Mouse (Mus musculus) c-Kit-negative CD71-positive TER-119-positive erythroid progenitor cells, embryonic 14.5 days (primary cell): Measurements from ENCODE around the gene Rangrf.
"Not testable (repeated sequence)": the region's sequence is repeated elsewhere in the genome, so short reads cannot be mapped to it uniquely, and the experiment has no call there.

Experiments
- DNase-seq: peaks from one replicate; pipeline ENCODE4 v3.0.0-alpha.2; 2013; ENCODE audit warnings: low read depth, low spot score

Rangrf gene

GRCm38 (mm10) chr11:68979320-68979733, 4.3 kb upstream of the Rangrf start:
- DNase-seq, result no peak

GRCm38 (mm10) chr11:68975601-68976000, 616 bp upstream of the Rangrf start:
- no peak for DNase-seq

- no peak for DNase-seq
Observed at GRCm38 (mm10) chr11:68974059-68974450, 930 bp downstream of the Rangrf start.

DNA sequence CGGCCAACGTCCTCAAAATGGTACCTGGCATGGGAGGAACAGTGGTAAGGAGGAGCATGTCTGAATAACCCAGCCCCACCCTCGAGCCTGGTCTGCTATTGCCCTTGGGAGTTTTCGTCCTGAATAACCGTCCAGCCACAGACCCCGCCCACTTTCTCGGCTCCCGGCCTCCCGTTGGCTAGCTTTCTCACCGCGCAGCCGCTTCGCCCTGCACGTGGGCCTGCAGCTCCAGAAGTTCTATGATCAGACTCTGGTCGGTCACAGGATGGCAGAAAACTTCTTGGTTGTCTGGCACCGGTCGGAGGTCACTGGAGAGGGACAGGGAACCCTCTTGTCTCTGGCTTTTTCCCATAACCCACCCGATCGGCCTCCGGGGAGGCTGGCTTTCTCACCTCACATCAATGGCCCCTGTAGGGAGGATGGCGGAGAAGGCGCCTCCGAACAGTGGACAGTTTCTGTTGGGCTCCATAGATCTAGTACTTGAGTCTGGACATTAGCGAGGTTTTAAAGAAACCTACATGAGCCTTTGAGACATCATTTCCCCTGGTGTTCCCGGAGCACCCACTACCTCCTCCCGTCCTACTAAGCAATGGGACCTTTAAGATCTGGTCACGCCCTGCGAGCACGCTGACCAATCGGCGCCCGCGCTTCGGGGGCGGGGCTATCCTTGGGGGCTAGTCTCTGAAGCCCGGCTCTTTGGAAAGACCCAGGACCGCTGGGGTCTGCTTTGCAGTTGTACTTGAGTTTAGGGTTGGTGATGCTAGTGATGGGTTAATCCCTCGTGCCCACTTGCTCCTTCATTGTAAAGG, 1.5 kb downstream of the Rangrf start:
- peak; percentile 58 for DNase-seq

DNA sequence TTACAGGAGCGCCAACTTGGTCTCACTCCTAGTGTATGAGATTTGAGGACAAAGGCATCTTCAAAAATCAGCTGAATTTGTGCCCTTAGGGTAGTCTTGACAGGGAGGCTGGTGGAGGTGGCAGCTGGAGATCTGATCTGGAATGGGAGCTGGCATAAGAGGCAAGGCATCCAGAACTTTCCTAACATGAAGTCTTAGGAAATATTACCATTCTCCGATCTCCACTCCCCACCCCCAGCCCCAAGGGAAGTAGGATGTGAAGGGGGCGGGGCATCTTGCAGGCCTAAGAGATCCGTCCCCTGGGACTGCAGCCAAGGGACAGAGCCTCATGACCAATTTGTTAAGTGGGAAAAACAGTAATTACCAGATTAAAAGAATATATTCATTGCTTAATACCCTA, 4.8 kb downstream of the Rangrf start:
- DNase-seq, result no peak

- no peak for DNase-seq
Observed at GRCm38 (mm10) chr11:68968752-68969151, 6.2 kb downstream of the Rangrf start.

DNA sequence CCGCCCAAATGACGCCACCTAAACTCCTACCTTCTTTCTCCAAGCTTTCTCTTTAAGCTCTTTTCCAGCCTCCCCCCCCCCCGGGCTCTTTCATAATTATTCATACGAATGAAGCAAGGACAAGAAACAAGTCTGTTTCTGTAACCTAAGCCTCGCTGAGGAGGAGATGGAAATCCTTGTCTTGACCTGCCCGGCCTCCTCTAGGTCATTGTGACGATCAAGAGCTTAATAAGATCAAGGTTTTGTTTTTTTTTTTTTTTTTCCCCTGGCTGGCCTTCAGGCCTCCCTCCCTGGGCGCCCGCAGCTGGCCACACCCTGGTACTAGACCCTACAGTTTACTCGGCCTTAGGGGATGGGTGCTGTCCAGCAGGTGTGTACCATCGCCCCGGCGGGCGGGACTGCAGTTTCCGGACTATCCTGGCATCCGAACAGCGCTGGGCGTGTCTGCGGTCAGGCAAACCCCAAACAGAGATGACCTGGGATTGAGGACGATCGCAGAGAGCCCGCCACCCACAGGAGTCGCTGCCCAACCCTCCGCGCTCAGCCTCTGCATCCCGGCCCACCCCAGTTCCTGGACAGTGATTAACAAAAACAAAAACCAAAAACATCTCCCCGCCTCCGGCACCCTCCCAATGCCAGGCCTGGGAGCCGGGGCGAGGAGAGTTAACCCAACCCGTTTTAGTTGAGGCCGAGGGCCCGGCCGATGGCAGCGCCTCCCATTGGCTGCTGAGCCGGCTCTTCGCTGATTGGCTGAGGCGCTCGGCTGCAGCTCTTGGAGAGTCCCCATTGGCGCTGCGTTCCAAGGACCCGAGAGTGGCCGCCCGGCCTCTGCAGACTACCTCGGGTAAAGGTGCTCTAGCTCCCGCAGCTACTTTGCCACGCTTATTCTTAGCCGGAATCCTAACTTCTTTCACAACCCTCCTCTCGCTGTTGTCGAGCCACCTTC, 7.4 kb downstream of the Rangrf start, which contains the start of gene Slc25a35:
Gene Slc25a35, plus strand, starts transcription at position 795 of the 946 bp plus-strand sequence.
- DNase-seq, result peak; percentile 83

GRCm38 (mm10) chr11:68966554-68966953, 8.4 kb downstream of the Rangrf start:
- DNase-seq, result no peak

DNA sequence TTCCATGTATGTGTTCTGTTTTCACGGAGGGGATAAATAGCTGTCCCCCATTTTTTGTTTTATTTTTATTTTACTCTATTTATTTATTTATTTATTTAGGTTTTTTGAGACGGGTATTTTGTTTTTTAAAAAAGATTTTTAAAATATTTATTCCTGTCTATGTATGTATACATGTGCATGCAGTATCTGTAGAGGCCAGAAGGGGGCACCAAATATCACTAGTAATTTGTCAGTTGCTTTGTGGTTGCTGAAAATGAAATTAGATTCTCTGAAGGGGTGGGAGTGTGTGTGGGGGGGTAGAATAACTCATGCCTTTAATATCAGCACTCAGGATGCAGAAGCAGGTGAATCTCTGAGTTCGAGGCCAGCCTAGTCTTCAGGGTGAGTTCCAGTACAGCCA, 9.1 kb downstream of the Rangrf start:
- peak; percentile 70 for DNase-seq

DNA sequence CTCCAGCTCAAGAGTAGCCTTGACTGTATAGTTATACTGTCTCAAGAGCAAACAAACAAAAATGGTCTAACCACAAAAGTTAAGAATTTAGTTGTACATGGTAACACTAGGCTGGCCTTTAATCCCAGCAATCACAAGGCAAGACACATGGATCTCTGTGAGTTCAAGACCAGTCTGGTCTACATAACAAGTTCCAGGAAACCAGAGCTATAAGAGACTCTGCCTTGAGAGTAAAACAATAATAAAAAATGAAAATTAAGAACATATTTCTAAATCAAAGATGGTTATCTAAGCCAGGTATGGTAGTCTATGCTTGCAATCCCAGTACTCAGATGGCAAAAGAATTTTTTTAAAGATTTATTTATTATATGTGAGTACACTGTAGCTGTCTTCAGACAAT, 9.9 kb downstream of the Rangrf start:
- no peak for DNase-seq

- no peak for DNase-seq
Observed at GRCm38 (mm10) chr11:68963405-68963804, 11.6 kb downstream of the Rangrf start.

DNA sequence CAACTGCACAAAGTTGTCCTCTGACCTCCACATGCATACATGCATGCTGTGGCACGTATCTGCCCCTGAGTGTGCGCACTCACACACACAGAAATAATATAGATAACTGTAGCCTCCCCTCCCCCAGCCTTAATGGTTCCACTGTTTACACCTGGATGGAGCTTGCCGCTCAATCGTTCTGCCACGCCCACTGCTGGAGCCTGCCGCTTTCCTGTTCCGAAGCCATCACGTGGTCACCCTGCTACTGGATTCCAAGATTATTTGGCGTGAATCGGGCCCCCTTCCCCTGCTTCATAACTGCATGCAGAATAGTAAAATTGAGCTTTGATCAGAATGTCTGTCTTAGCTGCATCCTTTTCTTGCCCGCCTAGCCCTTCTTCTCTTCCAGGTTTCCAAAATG, 12.8 kb downstream of the Rangrf start:
- not testable (repeated sequence) for DNase-seq

GRCm38 (mm10) chr11:68961596-68961995, 13.4 kb downstream of the Rangrf start:
- DNase-seq, result no peak

- DNase-seq, result no peak
Observed at GRCm38 (mm10) chr11:68957971-68958370, 17.0 kb downstream of the Rangrf start.

DNA sequence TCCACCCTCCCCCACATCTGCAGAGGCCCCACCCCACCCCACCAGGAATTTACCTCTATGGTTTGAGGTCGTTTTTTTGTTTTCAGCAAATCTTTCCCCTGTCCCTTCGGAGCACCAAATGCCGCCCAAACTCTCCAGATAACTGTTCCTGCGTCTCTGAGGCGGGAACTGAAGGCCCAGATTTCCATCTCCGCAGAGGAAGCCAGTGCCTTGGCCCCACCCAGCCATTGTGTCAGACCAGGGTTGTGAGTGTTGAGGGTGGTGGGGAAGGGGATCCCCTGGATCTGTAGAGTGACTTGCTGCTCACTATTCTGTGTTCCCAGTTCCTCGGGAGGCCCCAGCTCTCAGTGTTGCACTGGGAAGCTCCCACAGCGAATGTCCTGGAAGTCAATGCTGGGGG, 17.7 kb downstream of the Rangrf start, which contains the start of gene Arhgef15:
Gene Arhgef15, minus strand, starts transcription at position 173 of the 400 bp plus-strand sequence.
- DNase-seq, result no peak

DNA sequence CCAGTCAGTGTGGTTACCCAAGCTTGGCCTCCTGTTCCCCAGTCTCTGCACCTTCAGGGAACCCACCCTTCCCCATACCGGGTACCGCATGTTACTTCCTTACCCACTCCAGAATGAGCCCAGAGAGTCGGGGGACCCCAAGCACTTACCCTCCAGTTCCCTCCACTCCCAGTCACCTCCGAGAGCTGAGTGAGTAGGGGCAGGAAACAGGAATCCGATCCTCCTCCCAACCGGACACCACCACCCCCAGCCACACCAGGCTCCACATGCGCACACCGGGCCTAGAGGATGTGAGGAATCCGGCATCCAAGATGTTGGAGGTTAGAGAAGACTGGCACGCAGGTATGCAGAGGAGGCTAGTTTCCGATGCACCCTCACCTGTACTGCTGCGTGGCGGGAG, 18.3 kb downstream of the Rangrf start:
- no peak for DNase-seq

DNA sequence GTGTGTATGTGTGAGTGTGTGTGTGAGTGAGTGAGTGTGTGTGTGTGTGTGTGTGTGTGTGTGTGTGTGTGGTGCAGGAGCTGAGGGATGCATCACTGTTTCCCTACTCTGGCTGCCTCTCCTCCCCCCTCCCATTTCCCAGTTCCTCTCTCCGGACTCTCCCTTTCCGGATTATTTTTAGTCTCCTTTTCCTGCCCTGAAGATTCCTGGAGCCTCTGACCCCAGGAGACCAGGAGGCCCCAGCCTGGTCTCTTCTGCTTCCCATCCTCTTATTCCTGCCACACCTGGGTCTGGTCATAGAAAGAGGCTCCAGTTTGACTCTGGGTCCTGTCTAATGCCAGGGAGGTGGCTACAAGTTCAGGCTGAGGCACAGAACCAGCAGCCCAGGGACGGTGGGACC, 18.9 kb downstream of the Rangrf start:
- DNase-seq, result no peak

DNA sequence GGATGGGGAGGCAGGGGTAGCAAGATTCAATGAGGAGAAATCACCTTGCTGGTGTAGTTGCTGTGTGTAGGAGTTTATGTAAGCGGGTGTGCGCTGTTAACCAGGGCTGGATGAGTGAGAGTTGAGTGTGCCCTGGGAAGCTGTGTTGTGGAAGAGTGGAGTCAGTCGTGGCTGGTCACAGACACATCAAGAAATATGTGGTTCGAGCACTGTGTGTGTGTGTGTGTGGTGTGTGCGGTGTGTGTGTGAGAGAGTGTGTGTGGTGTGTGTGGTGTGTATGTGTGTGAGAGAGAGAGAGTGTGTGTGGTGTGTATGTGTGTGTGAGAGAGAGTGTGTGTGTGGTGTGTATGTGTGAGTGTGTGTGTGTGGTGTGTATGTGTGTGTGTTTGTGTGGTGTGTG, 19.5 kb downstream of the Rangrf start:
- no peak for DNase-seq

GRCm38 (mm10) chr11:68954408-68954807, 20.6 kb downstream of the Rangrf start:
- DNase-seq, result no peak

DNA sequence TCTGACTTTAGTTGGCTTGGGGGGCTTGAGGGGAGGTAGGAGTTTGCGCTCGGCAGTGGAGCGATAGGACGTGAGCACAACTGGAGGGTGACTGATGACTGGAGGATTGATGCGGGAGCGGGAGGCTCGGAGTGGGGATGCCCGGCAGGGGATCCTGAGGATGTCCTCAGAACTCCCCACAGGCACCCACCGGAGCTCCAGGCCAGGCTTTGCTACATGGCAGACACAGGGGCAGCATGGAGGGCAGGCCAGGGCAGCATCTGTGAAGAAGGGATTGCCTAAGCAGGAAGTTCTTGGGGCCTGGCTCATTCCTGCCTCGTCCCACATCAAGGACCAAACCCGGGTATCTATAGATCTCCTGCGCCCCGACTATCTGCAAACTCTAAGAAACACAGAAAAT, 21.1 kb downstream of the Rangrf start:
- DNase-seq, result no peak

DNA sequence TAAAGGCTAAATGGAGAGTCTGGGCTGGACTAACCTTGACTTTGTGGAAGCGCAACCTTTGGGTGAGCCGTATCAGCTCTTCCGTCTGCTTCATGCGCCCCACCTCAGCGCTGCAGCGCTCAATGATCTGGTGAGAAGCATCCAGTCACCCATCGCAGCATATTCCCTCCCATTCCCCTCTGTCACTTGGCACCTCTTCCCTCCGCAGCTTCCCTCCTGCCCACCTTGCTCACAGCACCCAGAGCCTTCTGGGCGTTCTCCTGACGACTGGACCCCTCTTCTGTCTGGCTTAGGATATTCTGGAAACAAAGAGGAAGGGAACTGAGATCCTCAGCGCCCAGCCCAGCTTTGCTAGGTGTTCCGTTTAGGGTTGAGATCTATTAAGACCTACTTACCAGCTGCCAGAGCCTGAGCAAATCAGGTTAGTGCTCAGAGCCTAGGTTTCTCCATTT, 27.4 kb downstream of the Rangrf start:
- no peak for DNase-seq

DNA sequence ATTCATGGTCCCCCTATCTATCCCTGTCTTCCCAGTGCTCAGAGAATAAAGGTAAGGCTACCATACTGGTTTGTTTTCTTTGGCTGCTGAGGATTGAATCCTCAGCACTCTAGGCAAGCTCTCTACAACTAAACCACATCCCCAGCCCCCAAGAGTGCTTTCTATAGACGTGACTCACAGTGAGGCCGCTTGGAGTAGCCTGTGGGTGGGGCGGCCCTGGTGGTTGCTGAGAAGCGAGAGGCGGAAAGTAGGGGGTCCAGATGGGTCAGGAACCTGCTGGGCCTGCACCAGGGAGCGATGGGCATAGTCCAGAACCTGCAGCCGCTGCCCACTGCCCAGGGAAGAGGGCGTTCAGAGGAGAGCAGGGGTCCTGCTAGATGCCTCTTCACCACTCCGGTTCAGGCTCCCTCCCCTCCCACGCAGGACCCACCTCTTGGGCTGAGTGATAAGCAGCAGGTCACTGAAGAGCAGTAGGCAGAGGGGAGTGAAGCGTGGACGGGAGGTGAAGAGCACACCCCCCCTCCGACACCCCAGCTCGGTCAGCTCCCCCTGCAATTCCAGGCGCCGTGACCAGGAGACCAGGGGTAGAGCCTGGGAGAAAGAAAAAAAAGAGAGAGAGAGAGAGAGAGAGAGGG, 28.1 kb downstream of the Rangrf start:
- no peak for DNase-seq
